ENCODE assay signal across 9 mouse cellular contexts in genomic region chr15:31724252-31724651, GRCm38 (mm10).
A peak's percentile ranks its signal among the peaks of the same experiment; 100 is the strongest.
DNase-seq lines count a peak whose midpoint lies in the region; ATAC-seq and TF ChIP-seq lines count a peak whose summit lies in the region.
"Had no signal": no experiment of that assay in that cellular context is flagged by ENCODE, and none has a peak within 500 bp of the region (broad histone marks: within the 10 kb centered on the region; RNA-seq: fewer than 3 reads in every experiment).

No protein-coding gene starts in this region.

- no peak for ATAC-seq in lung, embryonic 14.5 days (ENCODE audit: insufficient read depth)

- 52% methylated on average over 11 of the region's 11 CpGs for WGBS in lung, embryonic 14.5 days
- 34% methylated on average over 11 of the region's 11 CpGs for WGBS in large intestine, adult 2 months

- H3K4me3 ChIP-seq in lung, embryonic 14.5 days (ENCODE audit: low read depth, low read length): no peak overlapping the region
- H3K4me3 ChIP-seq in CH12.LX (replicated peaks in 1 of 3; ENCODE audit: low read depth in 2 of 3, low read length in 2 of 3, poor library complexity in 1 of 3): peak overlapping the region in 2 of 3 experiments; percentile 17 to 22

- H3K27me3 ChIP-seq in lung, embryonic 14.5 days (ENCODE audit: insufficient read depth, low read length): no peaks in the 10 kb centered on the region
- H3K27me3 ChIP-seq in CH12.LX (replicated peaks): no peaks in the 10 kb centered on the region

- H3K79me2 ChIP-seq in CH12.LX (replicated peaks; ENCODE audit: control insufficient read depth, extremely low read depth, insufficient read depth, poor library complexity, severe bottlenecking): no peaks in the 10 kb centered on the region

- no peak for TF ChIP-seq EP300 in CH12.LX (IDR thresholded peaks at IDR 0.05; ENCODE audit: low read length)

- peak; percentile 43 for TF ChIP-seq POLR2A in CH12.LX (IDR thresholded peaks at IDR 0.05; ENCODE audit: low read depth, low read length)

- no peaks in the 10 kb centered on the region for H3K9me3 ChIP-seq in lung, embryonic 14.5 days (ENCODE audit: low read depth, low read length)
- no peaks in the 10 kb centered on the region for H3K9me3 ChIP-seq in CH12.LX (replicated peaks; ENCODE audit: low read length)

- no peak for TF ChIP-seq RAD21 in CH12.LX (IDR thresholded peaks at IDR 0.05; ENCODE audit: low read depth, low read length)

- no peaks in the 10 kb centered on the region for H3K36me3 ChIP-seq in lung, embryonic 14.5 days (ENCODE audit: insufficient read depth)
- no peaks in the 10 kb centered on the region for H3K36me3 ChIP-seq in CH12.LX (replicated peaks in 1 of 2; ENCODE audit: control insufficient read depth in 1 of 2, insufficient read depth in 1 of 2, low read length in 1 of 2)

- no peak for TF ChIP-seq CTCF in lung, embryonic 14.5 days (IDR thresholded peaks at IDR 0.05; ENCODE audit: low read depth)
- TF ChIP-seq CTCF in CH12.LX (conservative IDR thresholded peaks at IDR 0.05 in 1 of 2, IDR thresholded peaks at IDR 0.05 in 1 of 2; ENCODE audit: low read depth in 2 of 2, low read length in 2 of 2): no peak

- no peak overlapping the region for H3K9ac ChIP-seq in lung, embryonic 14.5 days
- H3K9ac ChIP-seq in CH12.LX (ENCODE audit: insufficient read depth, low read depth): no peak overlapping the region

- H3K4me2 ChIP-seq in lung, embryonic 14.5 days: no peak overlapping the region
- H3K4me2 ChIP-seq in CH12.LX (ENCODE audit: insufficient read depth, low read depth, poor library complexity, severe bottlenecking): peak overlapping the region; percentile 79

- dilution Hi-C loops in CH12.LX (cut with MboI; ENCODE audit: extremely low pct_ligation_motif_present, extremely low pct_unique_long_range_greater_than_20kb, low sequenced_read_pairs): no loop called here

- no peaks in the 10 kb centered on the region for H3K4me1 ChIP-seq in lung, embryonic 14.5 days (ENCODE audit: insufficient read depth)
- peaks cover 8 to 22% of the 10 kb centered on the region in 2 experiments for H3K4me1 ChIP-seq in CH12.LX (ENCODE audit: control insufficient read depth in 1 of 2, insufficient read depth in 2 of 2)

- H3K27ac ChIP-seq in lung, embryonic 14.5 days (ENCODE audit: low read depth): no peak overlapping the region
- H3K27ac ChIP-seq in CH12.LX (ENCODE audit: insufficient read depth, low read depth): no peak overlapping the region

- in situ Hi-C loops in CH12.LX (cut with MboI; ENCODE audit: low pct_ligation_motif_present, low pct_unique_long_range_greater_than_20kb, low sequenced_read_pairs): no loop called here

- peak; percentile 17 for DNase-seq in lung, embryonic 14.5 days
- no peak for DNase-seq in lung, adult 18-20 months
- peak; percentile 92 for DNase-seq in CH12.LX (ENCODE audit: extremely low read depth)
- DNase-seq in R1 (ENCODE audit: low read depth, low spot score): peak; percentile 44
- DNase-seq in large intestine, adult 2 months (ENCODE audit: low read depth, low spot score): peak; percentile 8
- no peak for DNase-seq in kidney, adult 11 months
- no peak for DNase-seq in urinary bladder, adult 2 months (ENCODE audit: low spot score)
- DNase-seq: cerebellum, adult 11 months; kidney, adult 2 months had no signal

TF ChIP-seq in CH12.LX, 34 proteins besides CTCF, POLR2A, EP300 and RAD21:
- TF ChIP-seq NRF1 (IDR thresholded peaks at IDR 0.05; ENCODE audit: low read depth, low read length) (no peak), MXI1 (IDR thresholded peaks at IDR 0.05; ENCODE audit: low read depth, low read length) (peak; percentile 55; the same call in 1 of the 2 replicates), TBP (conservative IDR thresholded peaks at IDR 0.05; ENCODE audit: low read depth, low read length) (0 out of 2 replicates have a peak, but pooled peaks have one; percentile 40), MEF2A (IDR thresholded peaks at IDR 0.05; ENCODE audit: borderline replicate concordance, low read depth, low read length) (no peak), ZMIZ1 (IDR thresholded peaks at IDR 0.05; ENCODE audit: low read depth, low read length) (no peak), ZNF384 (IDR thresholded peaks at IDR 0.05; ENCODE audit: low read depth, low read length) (no peak), TCF12 (IDR thresholded peaks at IDR 0.05; ENCODE audit: low read depth, low read length) (peak; percentile 9; the same call in 1 of the 2 replicates), ZKSCAN1 (IDR thresholded peaks at IDR 0.05; ENCODE audit: borderline replicate concordance, low read depth, low read length) (no peak), SIN3A (IDR thresholded peaks at IDR 0.05; ENCODE audit: low read length) (no peak), ELF1 (IDR thresholded peaks at IDR 0.05; ENCODE audit: low read depth, low read length) (no peak), UBTF (IDR thresholded peaks at IDR 0.05; ENCODE audit: low read depth, low read length) (no peak), GABPA (IDR thresholded peaks at IDR 0.05; ENCODE audit: insufficient replicate concordance, low read depth, low read length) (no peak), USF1 (IDR thresholded peaks at IDR 0.05; ENCODE audit: low read depth, low read length) (no peak), CHD1 (IDR thresholded peaks at IDR 0.05; ENCODE audit: low read depth, low read length) (no peak), MYC (IDR thresholded peaks at IDR 0.05; ENCODE audit: low read depth, low read length) (0 out of 2 replicates have a peak, but pooled peaks have one; percentile 39), BHLHE40 (IDR thresholded peaks at IDR 0.05; ENCODE audit: low read depth, low read length) (peak; percentile 58)
TF ChIP-seq in CH12.LX: peak in this region for 5.

Comparison
In these comparisons a context has a peak if more than half of its experiments do, and no peak if none do; other contexts are left out.
1. DNase-seq: peak in lung, embryonic 14.5 days (single experiment), CH12.LX (single experiment), R1 (single experiment) and large intestine, adult 2 months (single experiment); none in lung, adult 18-20 months (0 of 2), kidney, adult 11 months (single experiment) and urinary bladder, adult 2 months (single experiment).